Mouse (Mus musculus) heart, adult 2 months (tissue): ENCODE data around the gene Hp1bp3.

Experiments
- EP300 ChIP-seq: fragments of 200-500 bp; IDR thresholded peaks from 2 replicates; pipeline ENCODE4 v1.6.1; 2011; ENCODE audit warnings: low read depth, low read length, control low read depth; ENCODE audit not compliant: insufficient read depth
- POLR2A ChIP-seq: fragments of 200-500 bp; IDR thresholded peaks from 2 replicates; pipeline ENCODE4 v1.6.1; 2011; ENCODE audit warnings: mild to moderate bottlenecking, low read depth, low read length, control low read depth; ENCODE audit not compliant: insufficient read depth

GRCm38 (mm10) chr4:138216891-138217392 lies 846 bp downstream of the Hp1bp3 start:
- TF ChIP-seq EP300 (no peak), POLR2A (peak; percentile 21; the same call in 1 of the 2 replicates)
